Mouse (Mus musculus) mesoderm, embryonic 11.5 days (tissue): ENCODE results near the gene Foxd4.

Experiments used
- DNase-seq: peaks from one replicate; pipeline ENCODE4 v3.0.0-alpha.2; 2012; ENCODE audit warnings: low read depth, low spot score

The Foxd4 gene

GRCm38 (mm10) chr19:24900581-24901220 is at the start of gene Foxd4:
Gene Foxd4 (minus strand): TSS chr19:24901197.
- no peak for DNase-seq

- no peak for DNase-seq
Observed at GRCm38 (mm10) chr19:24945521-24946262, 44.7 kb upstream of the Foxd4 start.

- DNase-seq: no peak
Observed at GRCm38 (mm10) chr19:24937084-24937483, 36.1 kb upstream of the Foxd4 start.

GRCm38 (mm10) chr19:24929041-24929440 is 28.0 kb upstream of the Foxd4 start:
- no peak for DNase-seq

- no peak for DNase-seq
Observed at GRCm38 (mm10) chr19:24920866-24921265, 19.9 kb upstream of the Foxd4 start.

- no peak for DNase-seq
Observed at GRCm38 (mm10) chr19:24908385-24909155, 7.6 kb upstream of the Foxd4 start.

GRCm38 (mm10) chr19:24907655-24908054 is 6.7 kb upstream of the Foxd4 start:
- DNase-seq: no peak

- DNase-seq: no peak
Observed at GRCm38 (mm10) chr19:24902821-24903220, 1.8 kb upstream of the Foxd4 start.

GRCm38 (mm10) chr19:24902256-24902655 is 1.3 kb upstream of the Foxd4 start:
- DNase-seq: no peak

- no peak for DNase-seq
Observed at GRCm38 (mm10) chr19:24901666-24902065, 669 bp upstream of the Foxd4 start.

GRCm38 (mm10) chr19:24899578-24900544 is 1.1 kb downstream of the Foxd4 start:
- DNase-seq: no peak

- no peak for DNase-seq
Observed at GRCm38 (mm10) chr19:24898737-24899577, 2.0 kb downstream of the Foxd4 start.

- DNase-seq: no peak
Observed at GRCm38 (mm10) chr19:24897896-24898736, 2.9 kb downstream of the Foxd4 start.

GRCm38 (mm10) chr19:24897006-24897895 is 3.7 kb downstream of the Foxd4 start:
- DNase-seq: no peak

GRCm38 (mm10) chr19:24896536-24896935 is 4.5 kb downstream of the Foxd4 start:
- no peak for DNase-seq

- DNase-seq: no peak
Observed at GRCm38 (mm10) chr19:24886888-24887287, 14.1 kb downstream of the Foxd4 start.

- DNase-seq: peak; percentile 80
Observed at GRCm38 (mm10) chr19:24885504-24885903, 15.5 kb downstream of the Foxd4 start.

GRCm38 (mm10) chr19:24881237-24881636 is 19.8 kb downstream of the Foxd4 start:
- DNase-seq: no peak
